ENCODE assay signal across 8 mouse cellular contexts in the genomic region with DNA sequence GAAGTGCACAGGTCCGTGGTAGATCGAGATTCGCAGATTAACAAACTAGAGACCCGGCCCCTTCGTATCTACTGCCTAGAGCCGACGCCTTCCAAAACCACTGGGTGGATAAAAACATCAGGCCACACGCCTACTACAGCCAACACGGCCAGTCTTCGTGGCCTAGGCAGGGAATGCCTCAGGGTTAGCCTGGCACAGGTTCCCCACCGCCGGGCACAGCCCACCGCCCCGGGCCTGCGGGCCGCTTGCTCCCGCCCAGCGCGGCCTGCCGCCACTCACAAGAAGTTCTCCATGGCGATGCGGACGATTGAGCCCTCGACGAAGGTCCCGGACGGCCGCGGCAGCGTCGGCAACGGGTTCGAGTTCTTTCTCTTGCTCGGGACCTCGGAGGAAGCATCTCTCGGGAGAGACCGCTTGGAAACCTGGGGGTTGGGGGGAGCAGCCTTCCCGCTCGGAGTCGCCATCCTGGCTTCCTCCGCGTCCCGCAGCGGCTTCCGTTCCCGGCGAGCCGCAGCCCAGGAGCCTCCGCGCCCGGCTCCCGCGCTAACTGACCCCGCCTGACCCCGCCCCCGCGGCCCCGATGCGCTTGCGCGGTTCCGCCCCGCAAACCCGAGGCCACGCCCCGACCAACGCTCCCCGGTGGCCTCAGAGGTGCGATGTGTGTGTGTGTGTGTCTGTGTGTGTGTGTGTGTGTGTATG. TPM values are rescaled to one million over a fixed set of nuclear protein-coding genes. Genes with fewer than 3 reads are reported as not detected.
DNase-seq lines count a peak whose midpoint lies in the region; ATAC-seq and TF ChIP-seq lines count a peak whose summit lies in the region.

A gene (minus strand): TSS at position 543 of the 699 bp plus-strand sequence.

- H3K79me2 ChIP-seq in heart, adult 2 months (replicated peaks; ENCODE audit: control insufficient read depth, insufficient read depth, low read length): no peaks in the 10 kb centered on the region

- peaks cover 8% of the 10 kb centered on the region for H3K4me1 ChIP-seq in embryonic facial prominence, embryonic 13.5 days
- no peaks in the 10 kb centered on the region for H3K4me1 ChIP-seq in heart, adult 2 months (ENCODE audit: control insufficient read depth, insufficient read depth, low read length)
- H3K4me1 ChIP-seq in limb, embryonic 12.5 days (replicated peaks): peaks cover 9% of the 10 kb centered on the region
- peaks cover 11% of the 10 kb centered on the region for H3K4me1 ChIP-seq in midbrain, embryonic 14.5 days (ENCODE audit: control insufficient read depth, insufficient read depth, low read length)

- under 1% methylated on average over 69 of the region's 69 CpGs for WGBS in embryonic facial prominence, embryonic 13.5 days
- WGBS in heart, adult 2 months: under 1% methylated on average over 69 of the region's 69 CpGs
- WGBS in limb, embryonic 12.5 days: under 1% methylated on average over 69 of the region's 69 CpGs
- under 1% methylated on average over 69 of the region's 69 CpGs for WGBS in midbrain, embryonic 14.5 days

- H3K9ac ChIP-seq in embryonic facial prominence, embryonic 13.5 days: peak within 1 kb of the TSS; percentile 96
- H3K9ac ChIP-seq in heart, adult 2 months (ENCODE audit: low read depth, low read length): peak within 1 kb of the TSS; percentile 90
- H3K9ac ChIP-seq in limb, embryonic 12.5 days (replicated peaks): peak within 1 kb of the TSS; percentile 91
- H3K9ac ChIP-seq in midbrain, embryonic 14.5 days (replicated peaks; ENCODE audit: low read length): peak within 1 kb of the TSS; percentile 83

- H3K4me3 ChIP-seq in embryonic facial prominence, embryonic 13.5 days: peak within 1 kb of the TSS; percentile 87
- H3K4me3 ChIP-seq in heart, adult 2 months: peak within 1 kb of the TSS; percentile 63
- H3K4me3 ChIP-seq in limb, embryonic 12.5 days (replicated peaks): peak within 1 kb of the TSS; percentile 82
- peak within 1 kb of the TSS; percentile 80 for H3K4me3 ChIP-seq in midbrain, embryonic 14.5 days (replicated peaks; ENCODE audit: low read depth, low read length)

- DNase-seq in 416B (ENCODE audit: low read depth): peak; percentile 86
- DNase-seq in adrenal gland, postnatal 4 days (ENCODE audit: low spot score in 2 of 2): peak; percentile 88 to 93
- peak; percentile 93 to 97 for DNase-seq in heart, adult 2 months
- DNase-seq in kidney, adult 8-10 months: peak; percentile 83 to 91
- DNase-seq in midbrain, embryonic 14.5 days: peak; percentile 92
- DNase-seq in spleen, adult 12 weeks (ENCODE audit: low spot score): peak; percentile 93

- peaks cover 4% of the 10 kb centered on the region for H3K36me3 ChIP-seq in embryonic facial prominence, embryonic 13.5 days
- peaks cover 3% of the 10 kb centered on the region; the same call in 1 of the 2 replicates for H3K36me3 ChIP-seq in heart, adult 2 months (ENCODE audit: control insufficient read depth, insufficient read depth, low read length)
- peaks cover 9% of the 10 kb centered on the region for H3K36me3 ChIP-seq in limb, embryonic 12.5 days
- H3K36me3 ChIP-seq in midbrain, embryonic 14.5 days (ENCODE audit: control insufficient read depth, insufficient read depth, low read length): peaks cover 2% of the 10 kb centered on the region

- no peak for TF ChIP-seq EP300 in heart, adult 2 months (IDR thresholded peaks at IDR 0.05; ENCODE audit: insufficient read depth, low read depth, low read length)

- intact Hi-C loops in heart, adult 2 months (cut with DNase I): loop anchor here (10.0 kb wide), 1 partner anchor 251 kb away; no protein-coding TSS in a partner anchor

- ATAC-seq in embryonic facial prominence, embryonic 13.5 days (ENCODE audit: insufficient number of reproducible peaks, insufficient read depth, low FRiP score, low TSS enrichment, low read depth): peak; percentile 92
- peak; percentile 88 for ATAC-seq in limb, embryonic 12.5 days (ENCODE audit: insufficient number of reproducible peaks, insufficient read depth, low FRiP score, low TSS enrichment, low read depth)
- peak; percentile 95 for ATAC-seq in midbrain, embryonic 14.5 days (ENCODE audit: low FRiP score, low TSS enrichment)

- no peaks in the 10 kb centered on the region for H3K9me3 ChIP-seq in embryonic facial prominence, embryonic 13.5 days
- H3K9me3 ChIP-seq in limb, embryonic 12.5 days: no peaks in the 10 kb centered on the region
- no peaks in the 10 kb centered on the region for H3K9me3 ChIP-seq in midbrain, embryonic 14.5 days (ENCODE audit: control insufficient read depth, low read length)

- TF ChIP-seq POLR2A in heart, adult 2 months (IDR thresholded peaks at IDR 0.05; ENCODE audit: insufficient read depth, low read depth, low read length): peak; percentile 59; the same call in 1 of the 2 replicates

- H3K27ac ChIP-seq in embryonic facial prominence, embryonic 13.5 days: peak within 1 kb of the TSS; percentile 81
- peak within 1 kb of the TSS; percentile 75 for H3K27ac ChIP-seq in heart, adult 2 months
- peak within 1 kb of the TSS; percentile 84 for H3K27ac ChIP-seq in limb, embryonic 12.5 days
- peak within 1 kb of the TSS; percentile 61 for H3K27ac ChIP-seq in midbrain, embryonic 14.5 days (replicated peaks; ENCODE audit: low read depth, low read length)

- TF ChIP-seq CTCF in heart, adult 2 months (IDR thresholded peaks at IDR 0.05): no peak

- H3K27me3 ChIP-seq in embryonic facial prominence, embryonic 13.5 days: no peaks in the 10 kb centered on the region
- H3K27me3 ChIP-seq in heart, adult 2 months (ENCODE audit: control insufficient read depth, insufficient read depth, low read length): no peaks in the 10 kb centered on the region
- no peaks in the 10 kb centered on the region for H3K27me3 ChIP-seq in limb, embryonic 12.5 days
- H3K27me3 ChIP-seq in midbrain, embryonic 14.5 days (ENCODE audit: control insufficient read depth, insufficient read depth, low read length): no peaks in the 10 kb centered on the region

- peak within 1 kb of the TSS; percentile 65 for H3K4me2 ChIP-seq in embryonic facial prominence, embryonic 13.5 days
- H3K4me2 ChIP-seq in limb, embryonic 12.5 days: peak within 1 kb of the TSS; percentile 62
- peak within 1 kb of the TSS; percentile 62 for H3K4me2 ChIP-seq in midbrain, embryonic 14.5 days (ENCODE audit: low read length)

RNA-seq across cellular contexts. Expression of the gene that starts here (rescaled TPM):
- total RNA-seq in adrenal gland, postnatal 4 days (2021): 10 to 100 TPM; 53.6 to 64.5 TPM
- polyA plus RNA-seq in embryonic facial prominence, embryonic 13.5 days (2015; fragmentation: Nextera tagmentation; extraction: Ambion mirVana): 42.2 and 44.9 TPM in 2 replicates
- total RNA-seq in heart, adult 2 months (2021): 10 to 100 TPM; 20.2 to 21.3 TPM
- 3.7 and 7.8 TPM in 2 replicates for polyA plus RNA-seq in heart, adult 2 months (2012; rRNA removed)
- polyA plus RNA-seq in limb, embryonic 12.5 days (2016; fragmentation: Nextera tagmentation; extraction: Ambion mirVana): 53.3 and 54.8 TPM in 2 replicates
- 25.8 and 36.3 TPM in 2 replicates for polyA plus RNA-seq in midbrain, embryonic 14.5 days (2014; fragmentation: Nextera tagmentation; extraction: Ambion mirVana)

Comparison
In these comparisons a context has a peak if more than half of its experiments do, and no peak if none do; other contexts are left out.
1. Peak in every context shown above with its lines: DNase-seq, ATAC-seq, H3K4me3 ChIP-seq and H3K27ac ChIP-seq.